Mouse (Mus musculus): ENCODE results near the gene Dtd2. TPM values are rescaled to one million over a fixed set of nuclear protein-coding genes. Genes with fewer than 3 reads are reported as not detected.

Gene Dtd2
- polyA plus RNA-seq, 1 experiment from 2014 or later, result 21.1 TPM

GRCm38 (mm10) chr12:51976531-51976930 lies 29.8 kb downstream of the Dtd2 start:
- no peak for ATAC-seq (ENCODE audit: insufficient number of reproducible peaks, insufficient read depth, low FRiP score, low TSS enrichment)
- no peaks in the 10 kb centered on the region for H3K27me3 ChIP-seq
- no peaks in the 10 kb centered on the region for H3K9me3 ChIP-seq
- 75% methylated on average over 9 of the region's 9 CpGs for WGBS
- no peak overlapping the region for H3K4me3 ChIP-seq
- no peaks in the 10 kb centered on the region for H3K4me1 ChIP-seq
- no peaks in the 10 kb centered on the region for H3K36me3 ChIP-seq
- H3K4me2 ChIP-seq (replicated peaks), result no peak overlapping the region
- H3K9ac ChIP-seq, result no peak overlapping the region
- no peak overlapping the region for H3K27ac ChIP-seq

DNA sequence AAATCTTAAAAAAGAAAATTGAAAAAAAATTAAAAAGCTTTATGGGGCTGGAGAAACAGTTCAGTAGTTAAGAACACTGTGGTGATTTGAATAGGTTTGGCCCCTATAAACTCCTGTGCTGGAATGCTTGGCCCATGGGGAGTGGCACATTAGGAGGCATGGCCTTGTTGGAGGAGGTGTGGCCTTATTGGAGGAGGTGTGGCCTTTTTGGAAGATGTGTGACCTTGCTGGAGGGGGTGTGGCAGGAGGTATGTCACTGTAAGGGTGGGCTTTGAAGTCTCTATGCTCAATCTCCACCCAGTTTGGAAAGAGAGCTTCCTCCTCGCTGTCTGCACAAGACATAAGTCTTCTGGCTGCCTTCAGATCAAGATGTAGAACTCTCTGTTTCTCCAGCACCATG lies 31.9 kb downstream of the Dtd2 start:
- Histone ChIP-seq H3K9ac (no peak overlapping the region), H3K4me1 (no peaks in the 10 kb centered on the region)
- 90% methylated on average over 1 of the region's 1 CpGs for WGBS

DNA sequence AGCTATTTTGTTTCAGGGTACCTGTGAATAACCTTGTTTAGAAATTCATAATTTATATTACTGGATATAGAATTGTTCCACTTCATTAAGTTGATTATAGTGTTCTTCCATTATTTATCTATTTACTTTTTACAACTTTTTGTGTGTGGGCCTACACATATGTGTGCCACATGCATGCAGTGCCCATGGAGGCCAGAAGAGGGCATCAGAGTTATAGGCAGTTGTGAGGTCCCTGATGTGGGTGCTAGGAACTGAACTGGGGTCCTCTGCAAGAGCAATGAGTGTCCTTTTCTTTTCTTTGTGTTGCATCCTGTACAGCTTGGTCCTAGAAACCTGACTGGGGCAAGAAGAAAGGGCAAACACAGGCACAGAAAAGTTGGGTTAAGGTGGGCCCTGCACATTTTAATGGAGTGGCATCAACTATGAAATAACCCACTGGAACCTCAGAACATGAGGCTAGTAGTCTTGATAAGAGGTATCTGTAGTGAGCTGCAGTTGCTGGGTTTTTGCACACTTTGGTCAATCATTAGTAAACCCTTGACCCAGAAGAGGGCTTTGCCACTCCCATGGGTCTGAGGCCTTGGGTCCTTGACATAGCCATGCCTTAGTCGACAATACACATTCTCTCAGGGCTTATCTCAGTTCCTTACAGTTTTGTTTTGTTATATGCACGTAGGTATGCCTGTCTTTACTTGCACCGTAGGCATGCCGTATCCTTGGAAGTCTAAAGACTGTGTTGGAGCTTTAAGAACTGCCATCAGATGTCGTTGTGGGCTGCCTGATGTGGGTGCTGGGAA lies 33.8 kb downstream of the Dtd2 start:
- ATAC-seq (ENCODE audit: insufficient number of reproducible peaks, insufficient read depth, low FRiP score, low TSS enrichment), result no peak
- no peak overlapping the region for H3K4me2 ChIP-seq (replicated peaks)
- no peaks in the 10 kb centered on the region for H3K9me3 ChIP-seq
- no peak overlapping the region for H3K27ac ChIP-seq
- no peak overlapping the region for H3K4me3 ChIP-seq
- H3K9ac ChIP-seq, result no peak overlapping the region
- no peaks in the 10 kb centered on the region for H3K27me3 ChIP-seq
- no peaks in the 10 kb centered on the region for H3K4me1 ChIP-seq
- H3K36me3 ChIP-seq, result no peaks in the 10 kb centered on the region
- WGBS, result 93% methylated on average over 5 of the region's 5 CpGs

More for the DNA sequence above, 31.9 kb downstream of the Dtd2 start:
- no peaks in the 10 kb centered on the region for H3K9me3 ChIP-seq
- no peaks in the 10 kb centered on the region for H3K27me3 ChIP-seq
- no peak overlapping the region for H3K27ac ChIP-seq
- no peak overlapping the region for H3K4me3 ChIP-seq
- no peak for ATAC-seq (ENCODE audit: insufficient number of reproducible peaks, insufficient read depth, low FRiP score, low TSS enrichment)
- no peak overlapping the region for H3K4me2 ChIP-seq (replicated peaks)
- no peaks in the 10 kb centered on the region for H3K36me3 ChIP-seq

DNA sequence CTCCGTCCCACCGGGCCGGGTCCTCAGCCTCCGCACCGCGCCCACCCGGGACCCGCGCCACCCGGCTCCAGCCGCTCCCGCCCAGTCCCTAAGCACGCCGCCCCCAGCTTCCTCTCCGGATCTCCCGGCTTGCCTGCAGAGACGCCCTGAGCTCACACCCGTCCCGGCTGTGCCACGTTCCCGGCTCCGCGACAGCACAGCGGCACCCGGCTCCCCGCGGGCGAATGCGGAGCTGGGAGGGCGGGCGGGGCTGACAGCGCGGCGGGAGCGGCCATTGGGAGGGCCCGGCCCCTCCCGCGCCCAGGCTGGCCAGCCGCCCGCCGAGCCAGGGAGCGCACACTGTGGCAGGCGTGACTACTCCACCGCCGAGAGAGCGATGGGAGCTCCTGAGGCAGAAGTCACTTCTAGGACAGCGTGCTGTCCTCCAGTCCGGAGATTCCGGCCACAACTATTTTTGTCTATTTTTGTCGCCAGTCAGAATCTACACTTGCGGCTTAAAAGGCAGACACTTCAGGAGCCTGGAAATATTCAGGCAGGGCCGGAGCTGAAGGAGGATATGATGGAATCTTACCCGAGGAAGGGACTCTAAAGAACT lies 35.1 kb downstream of the Dtd2 start, which contains the start of gene Heatr5a:
Gene Heatr5a (minus strand): TSS at position 252 of the 595 bp plus-strand sequence.
- H3K27ac ChIP-seq, result peak within 1 kb of the TSS; percentile 85
- H3K9ac ChIP-seq, result peak within 1 kb of the TSS; percentile 78
- peak within 1 kb of the TSS; percentile 70 for H3K4me3 ChIP-seq
- no peaks in the 10 kb centered on the region for H3K4me1 ChIP-seq
- WGBS, result 1% methylated on average over 49 of the region's 53 CpGs
- H3K4me2 ChIP-seq (replicated peaks), result peak within 1 kb of the TSS; percentile 57
- no peaks in the 10 kb centered on the region for H3K36me3 ChIP-seq
- H3K27me3 ChIP-seq, result no peaks in the 10 kb centered on the region
- H3K9me3 ChIP-seq, result no peaks in the 10 kb centered on the region
- peak; percentile 95 for ATAC-seq (ENCODE audit: insufficient number of reproducible peaks, insufficient read depth, low FRiP score, low TSS enrichment)

GRCm38 (mm10) chr12:51970352-51971069 lies 35.8 kb downstream of the Dtd2 start:
- Histone ChIP-seq H3K9ac (peak overlapping the region; percentile 78), H3K4me3 (peak overlapping the region; percentile 70), H3K27ac (peak overlapping the region; percentile 85; the same call in 1 of the 2 replicates), H3K4me1 (no peaks in the 10 kb centered on the region), H3K27me3 (no peaks in the 10 kb centered on the region), H3K4me2 (replicated peaks) (peak overlapping the region; percentile 57), H3K9me3 (no peaks in the 10 kb centered on the region), H3K36me3 (no peaks in the 10 kb centered on the region)
- ATAC-seq (ENCODE audit: insufficient number of reproducible peaks, insufficient read depth, low FRiP score, low TSS enrichment), result no peak
- WGBS, result 2% methylated on average over 31 of the region's 35 CpGs

- Histone ChIP-seq H3K36me3 (no peaks in the 10 kb centered on the region), H3K4me1 (no peaks in the 10 kb centered on the region), H3K4me3 (peak overlapping the region; percentile 70), H3K27me3 (no peaks in the 10 kb centered on the region), H3K27ac (no peak overlapping the region), H3K9ac (peak overlapping the region; percentile 78; the same call in 1 of the 2 replicates), H3K4me2 (replicated peaks) (peak overlapping the region; percentile 57), H3K9me3 (no peaks in the 10 kb centered on the region)
- no peak for ATAC-seq (ENCODE audit: insufficient number of reproducible peaks, insufficient read depth, low FRiP score, low TSS enrichment)
- 20% methylated on average over 7 of the region's 7 CpGs for WGBS
Observed at GRCm38 (mm10) chr12:51969876-51970275, 36.4 kb downstream of the Dtd2 start.

GRCm38 (mm10) chr12:51969092-51969491 lies 37.2 kb downstream of the Dtd2 start:
- H3K27ac ChIP-seq, result no peak overlapping the region
- no peak overlapping the region for H3K4me3 ChIP-seq
- H3K9ac ChIP-seq, result no peak overlapping the region
- 86% methylated on average over 2 of the region's 2 CpGs for WGBS
- no peaks in the 10 kb centered on the region for H3K4me1 ChIP-seq
- H3K36me3 ChIP-seq, result no peaks in the 10 kb centered on the region
- no peak overlapping the region for H3K4me2 ChIP-seq (replicated peaks)
- H3K9me3 ChIP-seq, result no peaks in the 10 kb centered on the region
- no peaks in the 10 kb centered on the region for H3K27me3 ChIP-seq
- ATAC-seq (ENCODE audit: insufficient number of reproducible peaks, insufficient read depth, low FRiP score, low TSS enrichment), result no peak

DNA sequence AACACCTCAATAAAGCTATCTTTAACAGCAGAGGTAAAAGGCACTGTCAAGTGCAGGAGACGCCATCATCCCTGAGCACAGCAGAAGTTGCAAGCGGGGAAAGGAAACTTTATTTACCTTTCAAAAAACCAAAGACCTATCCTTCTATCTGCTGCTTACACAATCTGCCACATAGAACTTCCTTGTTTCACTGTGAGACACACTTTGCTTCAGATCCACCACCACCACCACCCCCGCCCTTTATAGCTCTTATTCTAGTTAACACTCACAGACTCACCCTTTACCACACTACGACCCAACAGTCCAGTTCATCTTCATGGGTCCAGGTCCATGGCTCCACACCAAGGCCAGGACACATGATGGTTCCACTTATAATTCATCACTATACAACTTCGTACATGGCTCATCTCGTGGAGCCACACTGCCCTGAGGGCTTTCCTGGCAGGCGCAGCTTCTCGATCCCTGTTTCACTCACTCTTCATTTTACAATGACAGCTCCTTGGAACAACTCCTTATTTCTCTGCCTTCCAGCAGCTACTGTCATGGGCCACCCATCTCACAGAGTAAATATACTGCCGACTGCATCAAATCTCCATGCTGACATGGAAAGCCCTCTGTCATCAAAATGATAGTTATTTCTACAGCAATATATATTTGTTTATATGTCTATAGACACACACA lies 38.2 kb downstream of the Dtd2 start:
- Histone ChIP-seq H3K9ac (no peak overlapping the region), H3K9me3 (no peaks in the 10 kb centered on the region), H3K4me3 (no peak overlapping the region), H3K4me1 (no peaks in the 10 kb centered on the region), H3K36me3 (no peaks in the 10 kb centered on the region), H3K27ac (no peak overlapping the region), H3K4me2 (replicated peaks) (no peak overlapping the region), H3K27me3 (no peaks in the 10 kb centered on the region)
- no peak for ATAC-seq (ENCODE audit: insufficient number of reproducible peaks, insufficient read depth, low FRiP score, low TSS enrichment)
- 77% methylated on average over 9 of the region's 9 CpGs for WGBS

DNA sequence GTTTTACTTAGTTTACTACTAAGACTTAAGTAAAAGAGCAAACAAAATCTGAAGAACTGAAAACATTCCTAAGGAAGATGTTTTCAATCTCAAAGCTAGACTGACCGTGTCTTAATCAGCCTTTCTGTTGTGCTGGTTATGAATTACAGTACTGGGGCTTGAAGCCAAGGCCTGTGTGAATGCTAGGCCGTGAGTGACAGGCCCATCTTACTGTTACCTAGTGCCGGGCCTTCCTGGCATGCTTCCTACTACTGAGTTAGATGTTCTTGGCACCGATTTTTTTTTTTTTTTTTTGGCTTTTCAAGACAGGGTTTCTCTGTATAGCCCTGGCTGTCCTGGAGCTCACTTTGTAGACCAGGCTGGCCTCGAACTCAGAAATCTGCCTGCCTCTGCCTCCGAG lies 48.7 kb downstream of the Dtd2 start:
- H3K36me3 ChIP-seq, result peaks cover 28% of the 10 kb centered on the region
- WGBS, result 89% methylated on average over 6 of the region's 6 CpGs

DNA sequence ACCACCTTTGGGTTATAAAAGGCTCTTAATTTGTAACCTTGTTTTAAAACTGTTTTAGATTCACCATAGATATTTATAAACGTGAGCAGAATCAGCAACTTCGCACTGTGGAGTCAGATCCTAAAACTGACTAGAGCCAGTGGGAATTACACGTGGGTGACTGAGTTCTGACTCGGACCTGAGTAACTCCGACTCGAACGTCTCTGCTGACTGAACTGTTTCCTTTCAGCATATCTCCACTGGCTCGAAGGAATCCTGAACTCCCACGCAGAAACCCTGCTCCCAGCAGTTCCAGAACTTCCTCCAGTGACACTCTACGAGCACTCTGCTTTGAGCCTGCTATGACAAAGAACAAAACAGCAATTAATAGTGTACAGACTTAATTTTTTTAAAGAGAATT lies 54.0 kb downstream of the Dtd2 start:
- ATAC-seq (ENCODE audit: insufficient number of reproducible peaks, insufficient read depth, low FRiP score, low TSS enrichment), result no peak
- 87% methylated on average over 10 of the region's 10 CpGs for WGBS
- no peak overlapping the region for H3K4me3 ChIP-seq
- H3K4me2 ChIP-seq (replicated peaks), result no peak overlapping the region
- peaks cover 66% of the 10 kb centered on the region for H3K36me3 ChIP-seq
- no peaks in the 10 kb centered on the region for H3K4me1 ChIP-seq
- H3K9me3 ChIP-seq, result no peaks in the 10 kb centered on the region; the same call in 1 of the 2 replicates
- no peak overlapping the region for H3K27ac ChIP-seq
- H3K27me3 ChIP-seq, result no peaks in the 10 kb centered on the region
- no peak overlapping the region for H3K9ac ChIP-seq

More for the DNA sequence above, 48.7 kb downstream of the Dtd2 start:
- no peak overlapping the region for H3K9ac ChIP-seq
- H3K27me3 ChIP-seq, result no peaks in the 10 kb centered on the region
- no peaks in the 10 kb centered on the region for H3K9me3 ChIP-seq
- H3K4me3 ChIP-seq, result no peak overlapping the region
- no peaks in the 10 kb centered on the region for H3K4me1 ChIP-seq
- no peak for ATAC-seq (ENCODE audit: insufficient number of reproducible peaks, insufficient read depth, low FRiP score, low TSS enrichment)
- H3K4me2 ChIP-seq (replicated peaks), result no peak overlapping the region
- no peak overlapping the region for H3K27ac ChIP-seq

- H3K36me3 ChIP-seq, result peaks cover 57% of the 10 kb centered on the region
- whole genome bisulfite sequencing, result 83% methylated on average over 10 of the region's 10 CpGs
- H3K4me3 ChIP-seq, result no peak overlapping the region
- no peak for ATAC-seq (ENCODE audit: insufficient number of reproducible peaks, insufficient read depth, low FRiP score, low TSS enrichment)
- no peaks in the 10 kb centered on the region for H3K27me3 ChIP-seq
- H3K4me1 ChIP-seq, result no peaks in the 10 kb centered on the region
- H3K9ac ChIP-seq, result no peak overlapping the region
- H3K4me2 ChIP-seq (replicated peaks), result no peak overlapping the region
- H3K9me3 ChIP-seq, result no peaks in the 10 kb centered on the region; the same call in 1 of the 2 replicates
- H3K27ac ChIP-seq, result no peak overlapping the region
Observed at GRCm38 (mm10) chr12:51947498-51947945, 58.8 kb downstream of the Dtd2 start.

All from embryonic facial prominence, embryonic 12.5 days (tissue).